Mouse (Mus musculus) forebrain, embryonic 15.5 days (tissue): ENCODE data around the gene Ghdc. TPM values are rescaled to one million over a fixed set of nuclear protein-coding genes. Genes with fewer than 3 reads are reported as not detected.
"Not testable (repeated sequence)": the region's sequence is repeated elsewhere in the genome, so short reads cannot be mapped to it uniquely, and the experiment has no call there.

Experiments used
- ATAC-seq: fragments of 200-750 bp; cut with Nextera tagmentation; replicated peaks from 2 replicates; pipeline ENCODE4 v1.8.0; 2017; ENCODE audit warnings: mild to moderate bottlenecking, moderate TSS enrichment, moderate library complexity
- H3K27ac ChIP-seq: fragments of 300-500 bp; sonication (generic); replicated peaks from 2 replicates; pipeline ENCODE4 v1.5.1; 2015; ENCODE audit warnings: mild to moderate bottlenecking, inconsistent platforms
- H3K27me3 ChIP-seq: fragments of 300-500 bp; sonication (generic); 2 replicates; pipeline ENCODE4 v1.6.1; 2015; ENCODE audit warnings: inconsistent platforms
- H3K36me3 ChIP-seq: fragments of 300-500 bp; sonication (generic); 2 replicates; pipeline ENCODE4 v1.6.1; 2015; ENCODE audit warnings: mild to moderate bottlenecking, inconsistent platforms
- H3K4me1 ChIP-seq: fragments of 300-500 bp; sonication (generic); 2 replicates; pipeline ENCODE4 v1.6.1; 2015; ENCODE audit warnings: inconsistent platforms
- H3K4me2 ChIP-seq: fragments of 300-500 bp; sonication (generic); replicated peaks from 2 replicates; pipeline ENCODE4 v1.6.1; 2015; ENCODE audit warnings: mild to moderate bottlenecking, inconsistent platforms
- H3K4me3 ChIP-seq: fragments of 300-500 bp; sonication (generic); 2 replicates; pipeline ENCODE4 v1.5.1; 2015; ENCODE audit warnings: mild to moderate bottlenecking, inconsistent platforms
- H3K9ac ChIP-seq: fragments of 300-500 bp; sonication (generic); replicated peaks from 2 replicates; pipeline ENCODE4 v1.6.1; 2015; ENCODE audit warnings: mild to moderate bottlenecking, inconsistent platforms
- H3K9me3 ChIP-seq: fragments of 300-500 bp; sonication (generic); 2 replicates; pipeline ENCODE4 v1.6.1; 2016; ENCODE audit warnings: inconsistent platforms
- WGBS: fragments of 180-500 bp; shearing (Covaris S2); methylation state at CpG from one replicate; pipeline ENCODE4 v1.1.7; 2015; ENCODE audit warnings: mixed read lengths; 5-methylcytosine and 5-hydroxymethylcytosine counted together
- polyA plus RNA-seq: library from polyadenylated mRNA; unstranded; fragments of >200 nt; fragmentation: Nextera tagmentation; extraction: Ambion mirVana; gene quantifications from 2 replicates; pipeline ENCODE4 v1.2.1, GENCODE M21; 2015

Ghdc gene
- polyA plus RNA-seq, 1 experiment from 2014 or later = 3.0 TPM

DNA sequence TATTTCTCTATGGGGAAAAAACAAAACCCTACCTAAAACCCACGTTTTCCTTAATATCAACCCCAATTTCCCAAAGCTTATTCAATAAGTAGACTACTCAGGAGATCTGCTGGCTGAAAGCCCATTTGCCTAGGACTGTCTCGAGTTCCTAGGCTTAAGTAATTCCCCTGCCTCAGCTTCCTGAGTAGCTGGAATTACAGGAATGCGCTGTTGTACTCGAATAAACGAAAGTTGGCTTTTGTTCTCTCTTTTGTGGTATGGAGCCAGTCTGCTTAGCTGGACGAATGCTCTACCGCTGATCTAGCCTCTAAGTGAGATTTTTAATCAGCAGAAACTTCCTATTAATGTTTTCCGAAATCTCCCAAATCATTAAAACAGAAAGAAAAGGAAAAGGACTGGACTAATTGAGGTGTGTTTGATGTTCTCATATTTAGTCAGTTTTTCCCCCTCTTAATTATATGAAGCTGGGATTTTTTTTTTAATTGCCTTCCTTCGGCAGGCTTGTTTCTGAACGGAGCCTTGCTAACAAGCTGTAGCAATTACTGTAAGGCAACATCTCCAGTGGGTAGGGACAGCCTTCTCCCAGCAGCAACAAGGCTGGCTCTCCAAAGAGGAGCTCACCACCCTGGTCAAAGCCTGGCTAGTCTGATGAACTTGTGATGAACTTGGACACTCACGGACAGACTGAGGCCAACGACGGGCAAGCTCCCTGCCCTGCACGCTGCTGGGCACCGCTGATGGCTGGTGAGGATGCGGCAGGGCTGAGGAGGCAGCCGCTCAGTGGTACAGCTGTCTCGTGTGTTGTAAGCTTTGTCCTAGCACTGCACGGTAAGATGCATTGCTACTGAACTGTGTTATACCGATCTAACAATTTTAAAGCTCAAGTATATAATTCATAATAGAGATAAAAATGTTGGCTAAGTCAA lies 35.9 kb upstream of the Ghdc start:
- ATAC-seq = no peak
- Histone ChIP-seq H3K4me2 (no peak overlapping the region), H3K36me3 (peaks cover 6% of the 10 kb centered on the region; the same call in 1 of the 2 replicates), H3K9me3 (no peaks in the 10 kb centered on the region), H3K27me3 (no peaks in the 10 kb centered on the region), H3K9ac (no peak overlapping the region), H3K27ac (no peak overlapping the region; the same call in 1 of the 2 replicates), H3K4me3 (no peak overlapping the region), H3K4me1 (peaks cover 3% of the 10 kb centered on the region; the same call in 1 of the 2 replicates)
- WGBS = 41% methylated on average over 20 of the region's 20 CpGs

DNA sequence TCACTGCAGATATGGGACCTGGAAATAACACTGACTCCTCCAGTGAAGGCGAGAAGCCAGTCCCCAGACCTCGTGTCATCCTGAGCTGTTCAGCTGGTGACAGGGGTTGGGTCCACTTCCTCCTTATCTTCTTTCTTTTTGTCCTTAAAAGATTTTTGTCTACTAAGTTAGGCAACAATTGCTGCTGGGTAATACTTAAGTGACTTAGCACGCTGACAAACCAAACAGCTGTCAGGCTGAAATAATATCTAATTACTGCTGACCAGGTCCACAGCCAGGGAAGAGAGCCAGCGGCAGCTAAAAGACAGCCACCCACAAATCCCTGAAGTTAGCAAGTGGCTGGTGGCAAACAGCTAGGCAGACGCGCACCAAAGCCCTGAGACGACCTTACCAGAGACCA lies 34.8 kb upstream of the Ghdc start:
- H3K4me2 ChIP-seq = no peak overlapping the region
- H3K4me1 ChIP-seq = peaks cover 3% of the 10 kb centered on the region; the same call in 1 of the 2 replicates
- no peak overlapping the region for H3K9ac ChIP-seq
- H3K27me3 ChIP-seq = no peaks in the 10 kb centered on the region
- H3K9me3 ChIP-seq = no peaks in the 10 kb centered on the region
- WGBS = 81% methylated on average over 7 of the region's 7 CpGs
- no peak overlapping the region for H3K4me3 ChIP-seq
- ATAC-seq = no peak
- H3K27ac ChIP-seq = no peak overlapping the region
- H3K36me3 ChIP-seq = peaks cover 6% of the 10 kb centered on the region; the same call in 1 of the 2 replicates

DNA sequence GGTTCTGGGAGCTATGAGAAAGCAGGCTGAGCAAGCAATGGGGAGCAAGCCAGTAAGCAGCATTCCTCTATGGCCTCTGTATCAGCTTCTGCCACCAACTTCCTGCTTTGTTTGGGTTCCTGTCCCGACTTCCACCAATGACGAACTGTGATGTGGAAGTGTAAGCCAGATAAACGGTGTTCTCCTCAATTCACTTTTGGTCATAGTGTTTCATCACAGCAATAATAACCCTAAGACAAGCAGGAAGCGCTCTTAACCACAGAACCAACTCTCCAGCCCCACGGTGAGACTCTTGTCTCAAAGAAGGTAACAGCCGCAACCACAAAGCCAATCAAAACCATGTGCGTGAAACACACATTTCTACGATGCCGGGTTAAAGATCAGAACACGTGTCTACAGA lies 33.7 kb upstream of the Ghdc start:
- Histone ChIP-seq H3K9ac (no peak overlapping the region), H3K4me1 (peaks cover 3% of the 10 kb centered on the region; the same call in 1 of the 2 replicates), H3K4me3 (no peak overlapping the region), H3K9me3 (no peaks in the 10 kb centered on the region), H3K27me3 (no peaks in the 10 kb centered on the region), H3K27ac (no peak overlapping the region), H3K36me3 (peaks cover 6% of the 10 kb centered on the region; the same call in 1 of the 2 replicates), H3K4me2 (no peak overlapping the region)
- WGBS = 94% methylated on average over 10 of the region's 10 CpGs
- no peak for ATAC-seq

DNA sequence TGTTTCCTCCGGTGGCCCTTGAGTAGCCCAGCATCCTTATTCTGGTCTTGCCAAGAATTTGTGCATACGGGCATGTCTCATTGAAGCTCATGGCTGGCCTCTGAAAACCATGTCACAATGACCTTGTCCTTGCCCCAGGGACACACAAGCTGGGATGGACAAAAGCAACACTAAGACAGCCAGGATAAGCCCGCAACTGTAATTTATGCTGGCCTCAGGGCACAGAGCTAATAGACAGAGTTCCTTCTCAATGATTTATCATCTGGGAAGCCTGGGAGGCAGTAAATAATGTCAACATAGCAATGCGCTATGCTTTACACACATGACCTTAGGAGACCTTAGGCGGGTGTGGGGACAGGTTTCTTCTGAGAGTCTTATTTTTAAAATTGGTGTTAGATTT lies 28.7 kb upstream of the Ghdc start:
- Histone ChIP-seq H3K9ac (no peak overlapping the region), H3K27me3 (no peaks in the 10 kb centered on the region), H3K4me1 (no peaks in the 10 kb centered on the region), H3K9me3 (no peaks in the 10 kb centered on the region), H3K4me3 (no peak overlapping the region), H3K27ac (no peak overlapping the region), H3K36me3 (peaks cover 6% of the 10 kb centered on the region; the same call in 1 of the 2 replicates), H3K4me2 (no peak overlapping the region)
- WGBS = 73% methylated on average over 5 of the region's 5 CpGs
- no peak for ATAC-seq

DNA sequence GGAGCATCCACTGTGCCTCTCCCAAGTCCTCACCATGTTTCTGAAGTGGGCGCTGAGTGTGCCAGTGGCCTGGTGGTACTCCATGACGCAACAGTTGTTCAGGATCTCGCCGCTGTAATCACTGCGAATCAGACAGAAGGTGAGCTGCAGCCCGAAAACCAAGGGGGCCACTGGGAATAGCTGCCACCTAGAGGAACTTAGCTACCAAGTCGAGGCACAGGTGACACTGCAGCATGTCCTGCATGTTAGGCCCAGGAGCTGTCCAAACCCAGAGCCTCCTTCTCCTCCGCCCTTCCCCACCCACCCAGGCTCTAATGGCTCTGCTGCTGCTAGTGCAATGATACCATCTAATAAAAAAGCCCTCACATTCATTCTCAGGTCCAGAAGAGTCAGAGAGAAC lies 25.8 kb upstream of the Ghdc start:
- WGBS = 67% methylated on average over 8 of the region's 8 CpGs
- ATAC-seq = no peak
- no peaks in the 10 kb centered on the region for H3K36me3 ChIP-seq

DNA sequence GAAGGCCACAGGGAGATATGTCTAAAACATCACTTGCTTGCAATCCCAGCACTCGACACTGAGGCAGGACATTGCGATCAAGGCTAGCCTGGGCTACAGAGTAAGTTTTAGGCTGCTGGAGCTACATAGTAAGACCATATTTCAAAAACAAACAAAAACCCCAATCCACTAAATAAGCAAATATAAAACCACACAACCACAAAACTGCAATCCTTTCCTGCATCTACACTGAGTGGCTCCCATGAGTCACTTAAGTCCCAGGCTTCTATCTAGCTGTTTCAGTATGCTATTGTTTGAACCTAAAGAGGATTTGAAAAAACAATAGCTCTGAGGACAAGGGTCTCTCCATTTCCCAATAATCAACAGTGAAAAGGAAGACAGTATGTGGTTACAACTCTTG lies 24.6 kb upstream of the Ghdc start:
- Histone ChIP-seq H3K4me2 (no peak overlapping the region), H3K4me3 (no peak overlapping the region), H3K36me3 (0 out of 2 replicates have a peak, but pooled peaks cover under 1% of the 10 kb centered on the region), H3K27me3 (no peaks in the 10 kb centered on the region), H3K27ac (no peak overlapping the region), H3K9me3 (no peaks in the 10 kb centered on the region), H3K4me1 (no peaks in the 10 kb centered on the region), H3K9ac (no peak overlapping the region)
- ATAC-seq = no peak
- WGBS = 91% methylated on average over 2 of the region's 2 CpGs

More for the DNA sequence above, 25.8 kb upstream of the Ghdc start:
- H3K27me3 ChIP-seq = no peaks in the 10 kb centered on the region
- H3K4me2 ChIP-seq = no peak overlapping the region
- H3K27ac ChIP-seq = no peak overlapping the region
- no peaks in the 10 kb centered on the region for H3K9me3 ChIP-seq
- H3K4me1 ChIP-seq = no peaks in the 10 kb centered on the region
- no peak overlapping the region for H3K9ac ChIP-seq
- H3K4me3 ChIP-seq = no peak overlapping the region

DNA sequence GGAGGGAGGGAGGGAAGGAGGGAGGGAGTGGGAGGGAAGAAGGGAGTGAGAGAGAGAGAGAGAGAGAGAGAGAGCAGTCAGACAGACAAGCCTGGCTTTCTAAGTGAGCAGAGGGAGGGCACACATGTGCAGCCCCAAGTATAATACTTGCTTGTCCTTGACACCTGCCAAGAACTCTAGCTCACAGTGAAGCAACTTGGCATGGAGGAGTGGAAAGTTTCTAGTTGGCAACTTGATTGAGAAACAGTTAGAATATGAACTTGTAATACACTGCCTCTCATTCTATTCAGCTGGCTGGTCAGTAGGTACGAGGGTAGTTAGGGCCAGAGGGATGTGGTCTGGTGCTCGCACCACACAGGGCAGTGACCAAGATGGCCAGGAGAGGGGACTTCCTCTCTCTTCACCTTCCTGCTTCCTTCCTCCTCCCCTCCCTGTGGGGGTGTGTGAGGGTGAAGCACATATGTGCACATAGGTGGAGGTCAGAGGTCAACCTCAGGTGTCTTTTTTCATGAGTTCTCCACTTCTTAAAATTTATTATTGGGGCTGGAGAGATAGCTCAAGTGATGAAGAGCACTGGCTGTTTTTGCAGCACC lies 20.8 kb upstream of the Ghdc start:
- WGBS = 87% methylated on average over 2 of the region's 2 CpGs
- Histone ChIP-seq H3K36me3 (0 out of 2 replicates have a peak, but pooled peaks cover 2% of the 10 kb centered on the region), H3K4me1 (no peaks in the 10 kb centered on the region), H3K9ac (no peak overlapping the region), H3K27me3 (no peaks in the 10 kb centered on the region), H3K4me2 (no peak overlapping the region), H3K4me3 (no peak overlapping the region), H3K9me3 (no peaks in the 10 kb centered on the region), H3K27ac (no peak overlapping the region)
- no peak for ATAC-seq

DNA sequence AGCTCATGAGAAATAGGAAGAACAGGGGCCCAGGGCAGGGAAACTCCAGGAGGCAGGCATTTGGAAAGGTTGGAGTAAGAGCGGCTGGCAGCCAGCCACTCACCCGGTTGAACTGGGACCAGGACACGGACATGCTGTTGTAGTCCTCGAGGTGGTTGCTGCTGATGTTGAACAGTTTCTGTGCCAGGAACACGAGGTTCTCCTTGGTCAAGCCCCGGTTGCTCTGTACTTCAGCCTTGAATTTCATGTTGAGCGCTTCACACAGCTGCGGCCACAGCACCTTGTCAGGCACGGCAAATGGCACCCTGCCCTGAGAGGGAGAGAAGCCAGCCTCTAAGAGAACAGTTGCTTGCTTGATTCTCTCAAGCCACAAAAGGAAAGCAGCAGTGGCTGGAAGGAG lies 19.9 kb upstream of the Ghdc start:
- not testable (repeated sequence) for H3K9me3 ChIP-seq, H3K4me3 ChIP-seq, H3K4me2 ChIP-seq, H3K27ac ChIP-seq, ATAC-seq, H3K4me1 ChIP-seq, H3K27me3 ChIP-seq, H3K9ac ChIP-seq, H3K36me3 ChIP-seq
- 80% methylated on average over 9 of the region's 9 CpGs for WGBS

DNA sequence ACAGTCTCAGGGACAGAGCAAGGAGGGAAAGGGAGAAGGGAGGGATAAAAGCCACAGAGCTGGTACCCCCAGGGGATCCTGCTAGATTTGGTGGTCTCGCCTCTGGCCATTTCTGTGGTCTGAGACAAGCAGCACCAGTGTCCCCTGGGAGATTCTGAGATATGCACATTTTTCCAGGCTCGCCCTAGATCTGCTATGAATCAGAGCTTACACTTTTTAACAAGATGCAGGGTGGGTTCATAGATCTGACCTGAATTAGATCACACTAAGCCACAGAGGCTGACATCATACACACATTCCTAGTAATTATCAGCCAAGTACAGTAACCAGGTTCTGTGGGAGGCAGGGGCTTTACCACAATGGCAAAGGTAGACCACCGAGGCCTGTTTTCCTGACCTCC lies 18.9 kb upstream of the Ghdc start:
- WGBS = 92% methylated on average over 3 of the region's 3 CpGs
- no peak overlapping the region for H3K27ac ChIP-seq
- no peak for ATAC-seq
- H3K4me2 ChIP-seq = no peak overlapping the region
- no peaks in the 10 kb centered on the region for H3K27me3 ChIP-seq
- 0 out of 2 replicates have a peak, but pooled peaks cover 2% of the 10 kb centered on the region for H3K36me3 ChIP-seq
- no peak overlapping the region for H3K4me3 ChIP-seq
- no peaks in the 10 kb centered on the region for H3K4me1 ChIP-seq
- no peak overlapping the region for H3K9ac ChIP-seq
- no peaks in the 10 kb centered on the region for H3K9me3 ChIP-seq

DNA sequence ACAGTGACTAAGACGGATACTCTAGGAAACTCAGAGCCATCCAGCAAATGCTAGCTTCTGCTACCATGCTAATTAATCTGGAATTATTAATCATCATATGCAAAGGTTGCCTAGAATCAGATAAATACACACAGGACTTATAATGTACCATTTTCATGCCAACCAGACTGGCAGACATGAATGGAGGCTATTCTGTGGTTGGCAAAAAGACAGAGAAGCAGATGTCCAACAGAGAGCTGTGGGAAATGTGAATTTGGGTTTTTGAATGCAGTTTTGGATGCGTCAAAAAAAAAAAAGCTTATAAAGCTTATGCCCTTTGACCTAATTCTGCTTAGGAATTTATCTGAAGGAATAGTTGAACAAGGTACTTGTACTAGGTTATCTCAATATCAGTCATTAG lies 15.0 kb upstream of the Ghdc start:
- peaks cover 4% of the 10 kb centered on the region; the same call in 1 of the 2 replicates for H3K36me3 ChIP-seq
- WGBS = 67% methylated on average over 2 of the region's 2 CpGs
- ATAC-seq = no peak

DNA sequence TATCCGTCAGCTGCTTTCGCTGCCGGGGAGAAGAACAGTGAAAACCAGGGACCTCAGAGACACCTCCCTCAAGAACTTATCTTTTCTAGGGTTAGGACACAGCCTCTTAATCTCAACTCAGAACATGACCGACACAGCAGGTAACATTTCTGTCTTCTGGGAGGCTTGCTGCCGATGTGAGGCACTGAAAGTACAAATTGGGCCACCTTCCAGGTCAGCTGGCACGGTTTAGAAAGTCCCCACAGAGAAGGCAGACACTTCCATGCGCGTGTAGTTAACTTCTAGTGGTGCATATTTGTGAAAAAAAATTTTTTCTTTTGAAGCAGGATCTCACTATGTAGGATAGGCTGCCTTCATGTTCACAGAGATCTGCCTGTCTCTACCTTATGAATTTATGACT lies 13.5 kb upstream of the Ghdc start:
- Histone ChIP-seq H3K9ac (no peak overlapping the region), H3K36me3 (peaks cover 2% of the 10 kb centered on the region; the same call in 1 of the 2 replicates), H3K4me2 (no peak overlapping the region), H3K4me1 (no peaks in the 10 kb centered on the region), H3K9me3 (no peaks in the 10 kb centered on the region), H3K4me3 (no peak overlapping the region), H3K27me3 (no peaks in the 10 kb centered on the region), H3K27ac (no peak overlapping the region)
- ATAC-seq = no peak
- WGBS = 81% methylated on average over 8 of the region's 8 CpGs

More for the DNA sequence above, 15.0 kb upstream of the Ghdc start:
- H3K27me3 ChIP-seq = no peaks in the 10 kb centered on the region
- no peak overlapping the region for H3K27ac ChIP-seq
- H3K4me2 ChIP-seq = no peak overlapping the region
- no peaks in the 10 kb centered on the region for H3K4me1 ChIP-seq
- no peak overlapping the region for H3K4me3 ChIP-seq
- H3K9me3 ChIP-seq = no peaks in the 10 kb centered on the region
- no peak overlapping the region for H3K9ac ChIP-seq

DNA sequence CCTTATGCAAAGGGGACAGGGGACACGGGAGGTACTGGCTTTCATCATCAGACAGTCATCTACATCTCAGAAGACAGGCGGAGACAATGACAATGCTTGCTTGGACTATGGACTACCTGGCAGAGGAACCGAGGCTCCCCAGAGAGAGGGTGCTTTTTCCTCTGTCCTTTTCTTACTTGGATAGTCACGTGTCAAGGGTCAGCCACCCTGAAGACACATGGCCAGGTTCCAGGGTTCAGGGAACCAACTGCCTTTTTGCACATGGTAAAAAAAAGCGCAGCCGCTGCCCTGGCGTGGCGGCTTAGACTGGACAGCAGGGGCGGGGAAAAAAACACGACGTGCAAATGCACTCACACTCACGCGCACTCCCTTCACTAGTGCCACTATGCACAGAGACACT lies 11.8 kb upstream of the Ghdc start:
- Histone ChIP-seq H3K4me2 (no peak overlapping the region), H3K9ac (no peak overlapping the region), H3K27me3 (no peaks in the 10 kb centered on the region), H3K36me3 (peaks cover 2% of the 10 kb centered on the region; the same call in 1 of the 2 replicates), H3K27ac (no peak overlapping the region), H3K9me3 (no peaks in the 10 kb centered on the region), H3K4me3 (no peak overlapping the region), H3K4me1 (no peaks in the 10 kb centered on the region)
- ATAC-seq = no peak
- WGBS = 89% methylated on average over 13 of the region's 13 CpGs
